Mouse (Mus musculus) R1 (cell line): ENCODE data around the gene Stat5b.
"Not testable (repeated sequence)": the region's sequence is repeated elsewhere in the genome, so short reads cannot be mapped to it uniquely, and the experiment has no call there.

Experiments used
- DNase-seq: peaks from one replicate; pipeline ENCODE4 v3.0.0-alpha.2; 2018; ENCODE audit warnings: low read depth, low spot score

Stat5b gene

DNA sequence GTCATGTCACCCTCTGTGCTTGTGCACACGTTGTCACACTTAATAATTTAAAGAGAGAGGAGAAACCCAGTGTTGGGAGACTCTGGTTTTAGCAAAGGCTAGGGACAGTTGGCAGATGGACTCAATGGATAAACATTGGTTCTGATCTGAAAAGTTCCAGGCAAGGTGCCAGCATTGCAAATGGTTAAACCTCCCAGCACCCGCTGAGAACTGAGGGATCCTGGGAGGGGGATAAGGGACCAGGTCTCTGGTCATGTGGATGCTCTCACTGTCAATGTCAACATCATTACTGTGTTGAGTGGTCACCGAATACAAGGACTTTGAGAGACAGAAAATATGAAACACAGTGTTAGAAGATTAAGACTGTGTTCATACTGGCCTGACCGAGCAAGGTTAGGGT lies 33.7 kb downstream of the Stat5b start:
- DNase-seq = no peak

DNA sequence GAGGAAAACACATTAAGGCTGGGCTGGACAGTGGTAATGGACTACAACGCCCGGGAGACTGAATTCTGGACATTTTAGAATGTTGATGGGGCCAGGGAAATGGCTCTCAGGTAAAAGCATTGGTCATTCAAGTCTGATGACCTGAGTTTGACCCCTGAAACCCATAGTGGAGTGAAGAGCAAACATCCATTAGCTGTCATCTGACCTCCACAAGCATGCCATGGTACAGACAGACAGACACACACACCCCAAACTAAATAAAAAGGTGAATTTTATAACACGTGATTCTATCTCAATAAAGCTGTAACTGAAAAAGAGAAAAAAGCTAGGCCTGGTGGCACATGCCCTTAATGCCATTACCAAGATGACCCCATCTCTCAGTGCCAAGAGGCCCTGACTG lies 34.2 kb downstream of the Stat5b start:
- no peak for DNase-seq

DNA sequence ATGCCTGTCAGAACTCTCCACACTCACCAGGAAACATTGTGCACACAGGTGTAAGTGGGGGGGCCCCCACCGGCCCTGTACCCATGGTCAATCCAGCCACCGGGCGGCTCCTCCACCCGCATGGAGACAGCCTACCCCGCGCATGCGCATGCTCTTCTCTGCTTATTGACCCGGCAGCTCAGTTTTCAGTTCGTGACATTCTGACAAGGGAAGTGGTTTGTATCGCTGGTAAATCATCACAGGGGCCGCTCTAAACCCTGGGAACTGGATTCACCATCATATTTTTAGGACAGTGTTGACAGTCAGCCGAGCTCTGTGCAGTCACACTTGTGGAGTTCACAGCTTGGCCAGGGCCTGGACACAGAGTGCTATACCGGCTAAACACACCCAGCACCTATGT lies 36.0 kb downstream of the Stat5b start:
- DNase-seq = peak; percentile 75

DNA sequence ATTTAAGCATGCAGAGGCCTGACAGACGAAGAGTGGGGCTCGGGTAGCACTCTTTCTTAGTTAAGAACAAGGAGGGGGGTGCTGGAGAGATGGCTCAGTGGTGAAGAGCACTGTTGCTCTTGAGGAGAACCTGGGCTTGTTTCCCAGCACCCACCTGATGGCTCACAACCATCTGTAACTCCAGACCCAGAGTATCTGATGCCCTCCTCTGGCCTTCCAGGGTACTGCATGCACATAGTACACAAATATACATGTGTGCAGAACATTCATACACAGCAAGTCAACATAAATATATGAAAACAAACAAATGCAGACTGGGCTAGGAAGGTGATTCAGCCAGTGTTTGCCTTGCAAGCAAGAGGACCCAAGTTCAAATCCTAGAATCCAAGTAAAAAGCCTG lies 39.4 kb downstream of the Stat5b start:
- peak; percentile 53 for DNase-seq

DNA sequence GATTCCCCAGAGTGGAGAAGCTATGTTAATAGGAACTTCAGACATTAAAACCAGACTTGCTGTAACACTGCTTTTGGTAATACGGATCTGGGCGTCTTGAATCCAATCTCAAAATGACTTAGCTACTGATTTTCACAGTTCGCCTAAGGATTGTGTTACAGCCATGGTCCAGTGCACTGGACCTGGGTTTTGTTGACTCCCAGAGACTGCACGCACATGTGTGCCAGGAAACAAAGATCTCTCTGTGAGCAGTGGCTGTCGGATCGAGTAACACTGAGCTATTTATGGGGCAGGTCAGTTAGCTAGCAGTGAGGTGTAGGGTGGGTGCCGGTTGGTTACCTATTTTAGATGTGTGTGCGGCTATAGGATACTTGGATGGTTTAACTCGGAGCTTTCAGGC lies 40.0 kb downstream of the Stat5b start:
- DNase-seq = no peak

DNA sequence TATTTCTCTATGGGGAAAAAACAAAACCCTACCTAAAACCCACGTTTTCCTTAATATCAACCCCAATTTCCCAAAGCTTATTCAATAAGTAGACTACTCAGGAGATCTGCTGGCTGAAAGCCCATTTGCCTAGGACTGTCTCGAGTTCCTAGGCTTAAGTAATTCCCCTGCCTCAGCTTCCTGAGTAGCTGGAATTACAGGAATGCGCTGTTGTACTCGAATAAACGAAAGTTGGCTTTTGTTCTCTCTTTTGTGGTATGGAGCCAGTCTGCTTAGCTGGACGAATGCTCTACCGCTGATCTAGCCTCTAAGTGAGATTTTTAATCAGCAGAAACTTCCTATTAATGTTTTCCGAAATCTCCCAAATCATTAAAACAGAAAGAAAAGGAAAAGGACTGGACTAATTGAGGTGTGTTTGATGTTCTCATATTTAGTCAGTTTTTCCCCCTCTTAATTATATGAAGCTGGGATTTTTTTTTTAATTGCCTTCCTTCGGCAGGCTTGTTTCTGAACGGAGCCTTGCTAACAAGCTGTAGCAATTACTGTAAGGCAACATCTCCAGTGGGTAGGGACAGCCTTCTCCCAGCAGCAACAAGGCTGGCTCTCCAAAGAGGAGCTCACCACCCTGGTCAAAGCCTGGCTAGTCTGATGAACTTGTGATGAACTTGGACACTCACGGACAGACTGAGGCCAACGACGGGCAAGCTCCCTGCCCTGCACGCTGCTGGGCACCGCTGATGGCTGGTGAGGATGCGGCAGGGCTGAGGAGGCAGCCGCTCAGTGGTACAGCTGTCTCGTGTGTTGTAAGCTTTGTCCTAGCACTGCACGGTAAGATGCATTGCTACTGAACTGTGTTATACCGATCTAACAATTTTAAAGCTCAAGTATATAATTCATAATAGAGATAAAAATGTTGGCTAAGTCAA lies 43.9 kb downstream of the Stat5b start:
- DNase-seq = peak; percentile 84

DNA sequence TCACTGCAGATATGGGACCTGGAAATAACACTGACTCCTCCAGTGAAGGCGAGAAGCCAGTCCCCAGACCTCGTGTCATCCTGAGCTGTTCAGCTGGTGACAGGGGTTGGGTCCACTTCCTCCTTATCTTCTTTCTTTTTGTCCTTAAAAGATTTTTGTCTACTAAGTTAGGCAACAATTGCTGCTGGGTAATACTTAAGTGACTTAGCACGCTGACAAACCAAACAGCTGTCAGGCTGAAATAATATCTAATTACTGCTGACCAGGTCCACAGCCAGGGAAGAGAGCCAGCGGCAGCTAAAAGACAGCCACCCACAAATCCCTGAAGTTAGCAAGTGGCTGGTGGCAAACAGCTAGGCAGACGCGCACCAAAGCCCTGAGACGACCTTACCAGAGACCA lies 45.0 kb downstream of the Stat5b start:
- DNase-seq = no peak

DNA sequence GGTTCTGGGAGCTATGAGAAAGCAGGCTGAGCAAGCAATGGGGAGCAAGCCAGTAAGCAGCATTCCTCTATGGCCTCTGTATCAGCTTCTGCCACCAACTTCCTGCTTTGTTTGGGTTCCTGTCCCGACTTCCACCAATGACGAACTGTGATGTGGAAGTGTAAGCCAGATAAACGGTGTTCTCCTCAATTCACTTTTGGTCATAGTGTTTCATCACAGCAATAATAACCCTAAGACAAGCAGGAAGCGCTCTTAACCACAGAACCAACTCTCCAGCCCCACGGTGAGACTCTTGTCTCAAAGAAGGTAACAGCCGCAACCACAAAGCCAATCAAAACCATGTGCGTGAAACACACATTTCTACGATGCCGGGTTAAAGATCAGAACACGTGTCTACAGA lies 46.1 kb downstream of the Stat5b start:
- no peak for DNase-seq

DNA sequence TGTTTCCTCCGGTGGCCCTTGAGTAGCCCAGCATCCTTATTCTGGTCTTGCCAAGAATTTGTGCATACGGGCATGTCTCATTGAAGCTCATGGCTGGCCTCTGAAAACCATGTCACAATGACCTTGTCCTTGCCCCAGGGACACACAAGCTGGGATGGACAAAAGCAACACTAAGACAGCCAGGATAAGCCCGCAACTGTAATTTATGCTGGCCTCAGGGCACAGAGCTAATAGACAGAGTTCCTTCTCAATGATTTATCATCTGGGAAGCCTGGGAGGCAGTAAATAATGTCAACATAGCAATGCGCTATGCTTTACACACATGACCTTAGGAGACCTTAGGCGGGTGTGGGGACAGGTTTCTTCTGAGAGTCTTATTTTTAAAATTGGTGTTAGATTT lies 51.1 kb downstream of the Stat5b start:
- no peak for DNase-seq

DNA sequence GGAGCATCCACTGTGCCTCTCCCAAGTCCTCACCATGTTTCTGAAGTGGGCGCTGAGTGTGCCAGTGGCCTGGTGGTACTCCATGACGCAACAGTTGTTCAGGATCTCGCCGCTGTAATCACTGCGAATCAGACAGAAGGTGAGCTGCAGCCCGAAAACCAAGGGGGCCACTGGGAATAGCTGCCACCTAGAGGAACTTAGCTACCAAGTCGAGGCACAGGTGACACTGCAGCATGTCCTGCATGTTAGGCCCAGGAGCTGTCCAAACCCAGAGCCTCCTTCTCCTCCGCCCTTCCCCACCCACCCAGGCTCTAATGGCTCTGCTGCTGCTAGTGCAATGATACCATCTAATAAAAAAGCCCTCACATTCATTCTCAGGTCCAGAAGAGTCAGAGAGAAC lies 53.9 kb downstream of the Stat5b start:
- peak; percentile 47 for DNase-seq

DNA sequence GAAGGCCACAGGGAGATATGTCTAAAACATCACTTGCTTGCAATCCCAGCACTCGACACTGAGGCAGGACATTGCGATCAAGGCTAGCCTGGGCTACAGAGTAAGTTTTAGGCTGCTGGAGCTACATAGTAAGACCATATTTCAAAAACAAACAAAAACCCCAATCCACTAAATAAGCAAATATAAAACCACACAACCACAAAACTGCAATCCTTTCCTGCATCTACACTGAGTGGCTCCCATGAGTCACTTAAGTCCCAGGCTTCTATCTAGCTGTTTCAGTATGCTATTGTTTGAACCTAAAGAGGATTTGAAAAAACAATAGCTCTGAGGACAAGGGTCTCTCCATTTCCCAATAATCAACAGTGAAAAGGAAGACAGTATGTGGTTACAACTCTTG lies 55.1 kb downstream of the Stat5b start:
- DNase-seq = no peak

DNA sequence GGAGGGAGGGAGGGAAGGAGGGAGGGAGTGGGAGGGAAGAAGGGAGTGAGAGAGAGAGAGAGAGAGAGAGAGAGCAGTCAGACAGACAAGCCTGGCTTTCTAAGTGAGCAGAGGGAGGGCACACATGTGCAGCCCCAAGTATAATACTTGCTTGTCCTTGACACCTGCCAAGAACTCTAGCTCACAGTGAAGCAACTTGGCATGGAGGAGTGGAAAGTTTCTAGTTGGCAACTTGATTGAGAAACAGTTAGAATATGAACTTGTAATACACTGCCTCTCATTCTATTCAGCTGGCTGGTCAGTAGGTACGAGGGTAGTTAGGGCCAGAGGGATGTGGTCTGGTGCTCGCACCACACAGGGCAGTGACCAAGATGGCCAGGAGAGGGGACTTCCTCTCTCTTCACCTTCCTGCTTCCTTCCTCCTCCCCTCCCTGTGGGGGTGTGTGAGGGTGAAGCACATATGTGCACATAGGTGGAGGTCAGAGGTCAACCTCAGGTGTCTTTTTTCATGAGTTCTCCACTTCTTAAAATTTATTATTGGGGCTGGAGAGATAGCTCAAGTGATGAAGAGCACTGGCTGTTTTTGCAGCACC lies 59.0 kb downstream of the Stat5b start:
- no peak for DNase-seq

DNA sequence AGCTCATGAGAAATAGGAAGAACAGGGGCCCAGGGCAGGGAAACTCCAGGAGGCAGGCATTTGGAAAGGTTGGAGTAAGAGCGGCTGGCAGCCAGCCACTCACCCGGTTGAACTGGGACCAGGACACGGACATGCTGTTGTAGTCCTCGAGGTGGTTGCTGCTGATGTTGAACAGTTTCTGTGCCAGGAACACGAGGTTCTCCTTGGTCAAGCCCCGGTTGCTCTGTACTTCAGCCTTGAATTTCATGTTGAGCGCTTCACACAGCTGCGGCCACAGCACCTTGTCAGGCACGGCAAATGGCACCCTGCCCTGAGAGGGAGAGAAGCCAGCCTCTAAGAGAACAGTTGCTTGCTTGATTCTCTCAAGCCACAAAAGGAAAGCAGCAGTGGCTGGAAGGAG lies 59.9 kb downstream of the Stat5b start:
- DNase-seq = not testable (repeated sequence)

DNA sequence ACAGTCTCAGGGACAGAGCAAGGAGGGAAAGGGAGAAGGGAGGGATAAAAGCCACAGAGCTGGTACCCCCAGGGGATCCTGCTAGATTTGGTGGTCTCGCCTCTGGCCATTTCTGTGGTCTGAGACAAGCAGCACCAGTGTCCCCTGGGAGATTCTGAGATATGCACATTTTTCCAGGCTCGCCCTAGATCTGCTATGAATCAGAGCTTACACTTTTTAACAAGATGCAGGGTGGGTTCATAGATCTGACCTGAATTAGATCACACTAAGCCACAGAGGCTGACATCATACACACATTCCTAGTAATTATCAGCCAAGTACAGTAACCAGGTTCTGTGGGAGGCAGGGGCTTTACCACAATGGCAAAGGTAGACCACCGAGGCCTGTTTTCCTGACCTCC lies 60.8 kb downstream of the Stat5b start:
- no peak for DNase-seq

DNA sequence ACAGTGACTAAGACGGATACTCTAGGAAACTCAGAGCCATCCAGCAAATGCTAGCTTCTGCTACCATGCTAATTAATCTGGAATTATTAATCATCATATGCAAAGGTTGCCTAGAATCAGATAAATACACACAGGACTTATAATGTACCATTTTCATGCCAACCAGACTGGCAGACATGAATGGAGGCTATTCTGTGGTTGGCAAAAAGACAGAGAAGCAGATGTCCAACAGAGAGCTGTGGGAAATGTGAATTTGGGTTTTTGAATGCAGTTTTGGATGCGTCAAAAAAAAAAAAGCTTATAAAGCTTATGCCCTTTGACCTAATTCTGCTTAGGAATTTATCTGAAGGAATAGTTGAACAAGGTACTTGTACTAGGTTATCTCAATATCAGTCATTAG lies 64.8 kb downstream of the Stat5b start:
- no peak for DNase-seq

DNA sequence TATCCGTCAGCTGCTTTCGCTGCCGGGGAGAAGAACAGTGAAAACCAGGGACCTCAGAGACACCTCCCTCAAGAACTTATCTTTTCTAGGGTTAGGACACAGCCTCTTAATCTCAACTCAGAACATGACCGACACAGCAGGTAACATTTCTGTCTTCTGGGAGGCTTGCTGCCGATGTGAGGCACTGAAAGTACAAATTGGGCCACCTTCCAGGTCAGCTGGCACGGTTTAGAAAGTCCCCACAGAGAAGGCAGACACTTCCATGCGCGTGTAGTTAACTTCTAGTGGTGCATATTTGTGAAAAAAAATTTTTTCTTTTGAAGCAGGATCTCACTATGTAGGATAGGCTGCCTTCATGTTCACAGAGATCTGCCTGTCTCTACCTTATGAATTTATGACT lies 66.2 kb downstream of the Stat5b start:
- no peak for DNase-seq

DNA sequence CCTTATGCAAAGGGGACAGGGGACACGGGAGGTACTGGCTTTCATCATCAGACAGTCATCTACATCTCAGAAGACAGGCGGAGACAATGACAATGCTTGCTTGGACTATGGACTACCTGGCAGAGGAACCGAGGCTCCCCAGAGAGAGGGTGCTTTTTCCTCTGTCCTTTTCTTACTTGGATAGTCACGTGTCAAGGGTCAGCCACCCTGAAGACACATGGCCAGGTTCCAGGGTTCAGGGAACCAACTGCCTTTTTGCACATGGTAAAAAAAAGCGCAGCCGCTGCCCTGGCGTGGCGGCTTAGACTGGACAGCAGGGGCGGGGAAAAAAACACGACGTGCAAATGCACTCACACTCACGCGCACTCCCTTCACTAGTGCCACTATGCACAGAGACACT lies 68.0 kb downstream of the Stat5b start:
- no peak for DNase-seq

DNA sequence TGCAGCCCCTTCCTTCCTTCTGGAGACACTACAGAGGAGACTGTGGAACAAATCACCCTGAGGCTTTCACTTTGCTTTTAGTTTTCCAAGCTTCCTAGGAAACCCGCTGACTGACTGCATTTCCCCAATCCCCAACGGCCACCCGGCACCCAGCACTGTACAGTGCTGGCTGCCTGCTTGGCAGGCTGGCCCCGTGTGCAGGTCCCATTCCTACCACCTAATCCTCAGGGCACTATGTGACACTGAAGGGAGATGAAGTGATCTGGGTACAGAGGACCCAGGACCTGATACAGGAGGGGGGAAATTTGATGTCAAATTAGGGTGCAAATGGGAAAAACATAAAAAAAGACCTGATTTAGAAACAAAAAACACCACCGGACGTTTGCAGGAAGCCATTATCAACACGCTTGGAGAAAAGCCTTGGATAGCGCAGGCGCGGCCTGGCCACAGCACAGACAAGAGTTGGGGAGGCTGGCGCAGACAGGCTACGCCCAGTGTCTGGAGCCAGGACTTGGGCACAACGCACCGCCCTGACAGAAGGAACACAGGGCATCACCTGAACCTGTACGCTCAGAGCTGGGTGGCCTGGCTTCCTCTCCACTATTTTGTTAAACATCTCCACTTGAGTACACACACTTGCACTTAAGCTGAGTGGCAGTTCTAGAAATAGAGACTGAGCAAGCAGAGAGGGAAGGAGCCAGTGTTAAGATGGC lies 68.6 kb downstream of the Stat5b start:
- DNase-seq = peak; percentile 85

DNA sequence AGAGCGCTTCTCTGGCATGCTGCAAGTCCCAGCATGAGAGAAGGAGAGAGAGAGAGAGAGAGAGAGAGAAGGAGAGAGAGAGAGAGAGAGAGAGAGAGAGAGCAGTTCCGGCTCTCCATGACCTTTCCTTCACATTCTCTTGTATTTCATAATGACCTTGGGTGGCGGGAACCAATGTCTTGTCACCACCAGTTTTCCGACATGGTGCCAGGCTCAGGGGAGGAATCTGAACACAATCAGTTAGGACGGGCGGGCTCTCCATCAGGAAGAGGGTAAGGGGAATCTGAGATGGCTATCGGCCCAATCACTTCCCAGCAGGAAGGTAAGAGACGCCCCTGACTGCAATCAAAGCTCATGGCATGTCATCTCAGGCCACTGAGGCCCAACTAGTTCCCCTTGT lies 70.3 kb downstream of the Stat5b start:
- DNase-seq = no peak

DNA sequence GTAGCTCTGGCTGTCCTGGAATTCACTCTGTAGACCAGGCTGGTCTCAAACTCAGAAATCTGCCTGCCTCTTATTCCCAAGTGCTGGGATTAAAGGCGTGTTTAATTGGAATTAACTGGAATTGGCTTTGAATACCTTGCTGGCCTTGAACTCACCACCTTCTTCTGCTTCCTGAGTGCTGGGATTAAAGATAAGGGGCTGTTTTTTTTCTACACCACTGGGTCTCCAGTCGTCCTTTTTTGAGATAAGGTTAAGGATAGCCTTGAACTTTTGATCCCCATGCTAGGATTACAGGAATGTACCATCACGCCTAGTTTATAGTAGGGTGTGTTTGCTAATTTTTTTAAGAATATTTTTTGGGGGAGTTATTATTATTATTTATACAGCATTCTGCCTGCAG lies 72.5 kb downstream of the Stat5b start:
- DNase-seq = no peak

DNA sequence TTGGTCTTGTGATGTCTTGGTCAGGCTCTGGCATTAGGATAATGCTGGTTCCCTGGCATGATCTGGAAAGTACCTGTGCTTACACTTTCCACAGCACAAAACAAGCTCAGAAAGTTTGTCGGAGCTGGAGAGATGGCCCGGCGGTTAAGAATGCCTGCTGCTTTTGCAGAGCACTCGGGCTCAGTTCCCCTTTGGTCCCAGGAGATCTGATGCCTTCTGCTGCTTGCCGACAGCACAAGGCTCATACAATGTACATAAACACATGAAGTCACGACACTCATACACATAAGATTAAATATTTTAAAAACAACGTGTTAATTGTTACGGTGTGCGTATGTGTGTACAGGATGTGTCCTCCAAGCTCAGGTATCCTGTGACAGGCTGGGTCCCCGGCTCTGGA lies 74.6 kb downstream of the Stat5b start:
- DNase-seq = no peak

DNA sequence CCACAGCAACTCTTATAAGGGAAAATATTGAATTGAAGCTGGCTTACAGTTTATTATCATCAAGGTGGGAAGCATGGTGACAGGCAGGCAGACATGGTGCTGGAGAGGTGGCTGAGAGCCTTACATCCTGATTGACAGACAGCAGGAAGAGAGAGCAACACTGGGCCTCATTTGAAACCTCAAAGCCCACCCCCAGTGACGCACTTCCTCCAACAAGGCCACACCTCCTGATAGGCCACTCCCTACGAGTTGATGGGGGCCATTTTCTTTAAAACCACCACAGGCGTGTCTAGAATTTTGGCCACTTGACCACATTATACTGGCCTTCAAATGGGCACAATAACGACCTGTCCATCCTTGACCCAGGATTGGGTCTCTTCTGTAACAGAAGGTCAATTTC lies 76.3 kb downstream of the Stat5b start:
- DNase-seq = peak; percentile 92
